Mouse (Mus musculus) olfactory bulb, adult 2 months (tissue): ENCODE data around the gene Mfsd10.

Source experiments
- CTCF ChIP-seq: fragments of 200-500 bp; IDR thresholded peaks from 2 replicates; pipeline ENCODE4 v1.5.1; 2012; ENCODE audit warnings: low read depth, mild to moderate bottlenecking, low read length, moderate library complexity; ENCODE audit not compliant: insufficient read depth
- POLR2A ChIP-seq: fragments of 200-500 bp; IDR thresholded peaks from 2 replicates; pipeline ENCODE4 v1.6.1; 2012; ENCODE audit warnings: mild to moderate bottlenecking, low read depth, low read length, moderate library complexity; ENCODE audit not compliant: insufficient read depth

GRCm38 (mm10) chr5:34585216-34585615 lies 51.8 kb downstream of the Mfsd10 start:
- TF ChIP-seq CTCF (no peak), POLR2A (no peak)
